Mouse (Mus musculus): ENCODE measurements around the gene Zbtb49. TPM values are rescaled to one million over a fixed set of nuclear protein-coding genes. Genes with fewer than 3 reads are reported as not detected.

Zbtb49 gene
- polyA plus RNA-seq, 1 experiment from 2014 or later = 18.1 TPM

DNA sequence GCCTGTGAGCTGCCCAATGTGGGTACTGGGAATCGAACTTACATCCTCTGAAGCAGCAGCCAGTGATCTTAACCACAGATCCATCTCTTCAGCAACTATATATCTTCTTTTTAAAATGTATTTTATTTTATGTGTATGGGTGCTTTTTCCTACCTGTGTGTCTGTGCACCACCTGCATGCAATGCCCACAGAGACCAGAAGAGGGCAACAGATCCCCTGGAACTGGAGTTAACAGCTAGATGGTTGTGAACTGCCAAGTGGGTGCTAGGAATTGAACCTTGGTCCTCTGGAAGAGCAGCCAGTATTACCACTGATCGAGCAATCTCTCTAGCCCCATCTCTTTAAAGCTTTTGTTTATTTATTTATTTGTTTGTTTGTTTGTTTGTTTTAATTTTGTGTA lies 16.4 kb upstream of the Zbtb49 start:
- H3K27me3 ChIP-seq = no peaks in the 10 kb centered on the region
- H3K4me2 ChIP-seq = no peak overlapping the region
- no peak overlapping the region for H3K4me3 ChIP-seq
- H3K9ac ChIP-seq = no peak overlapping the region
- ATAC-seq (ENCODE audit: low FRiP score, low read depth) = no peak
- H3K4me1 ChIP-seq (replicated peaks) = no peaks in the 10 kb centered on the region
- 91% methylated on average over 2 of the region's 2 CpGs for WGBS
- peaks cover 36% of the 10 kb centered on the region; the same call in 1 of the 2 replicates for H3K36me3 ChIP-seq
- H3K27ac ChIP-seq (replicated peaks) = no peak overlapping the region
- H3K9me3 ChIP-seq = no peaks in the 10 kb centered on the region

DNA sequence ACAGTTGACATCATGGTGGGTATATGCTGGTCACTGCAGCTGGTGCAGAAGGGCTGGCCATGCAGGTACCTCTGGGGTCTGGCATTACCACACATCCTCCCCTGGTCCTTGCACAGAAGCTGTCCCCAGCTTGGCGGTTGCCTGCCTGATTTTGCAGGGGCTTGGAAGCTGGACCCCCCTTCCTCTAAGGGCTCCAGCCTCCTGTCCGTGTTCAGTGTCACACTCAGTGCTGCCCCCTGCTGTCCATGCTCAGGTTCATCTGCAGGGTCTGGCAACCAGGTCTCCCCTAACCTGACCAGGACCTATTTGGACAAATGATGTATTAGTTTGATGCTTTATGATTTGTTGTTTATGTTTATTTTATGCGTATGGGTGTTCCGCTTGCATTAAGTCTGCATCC lies 15.2 kb upstream of the Zbtb49 start:
- Histone ChIP-seq H3K4me3 (no peak overlapping the region), H3K4me1 (replicated peaks) (no peaks in the 10 kb centered on the region), H3K9me3 (no peaks in the 10 kb centered on the region), H3K27ac (replicated peaks) (no peak overlapping the region), H3K4me2 (no peak overlapping the region), H3K36me3 (peaks cover 46% of the 10 kb centered on the region), H3K9ac (no peak overlapping the region), H3K27me3 (no peaks in the 10 kb centered on the region)
- ATAC-seq (ENCODE audit: low FRiP score, low read depth) = no peak
- 69% methylated on average over 4 of the region's 4 CpGs for WGBS

DNA sequence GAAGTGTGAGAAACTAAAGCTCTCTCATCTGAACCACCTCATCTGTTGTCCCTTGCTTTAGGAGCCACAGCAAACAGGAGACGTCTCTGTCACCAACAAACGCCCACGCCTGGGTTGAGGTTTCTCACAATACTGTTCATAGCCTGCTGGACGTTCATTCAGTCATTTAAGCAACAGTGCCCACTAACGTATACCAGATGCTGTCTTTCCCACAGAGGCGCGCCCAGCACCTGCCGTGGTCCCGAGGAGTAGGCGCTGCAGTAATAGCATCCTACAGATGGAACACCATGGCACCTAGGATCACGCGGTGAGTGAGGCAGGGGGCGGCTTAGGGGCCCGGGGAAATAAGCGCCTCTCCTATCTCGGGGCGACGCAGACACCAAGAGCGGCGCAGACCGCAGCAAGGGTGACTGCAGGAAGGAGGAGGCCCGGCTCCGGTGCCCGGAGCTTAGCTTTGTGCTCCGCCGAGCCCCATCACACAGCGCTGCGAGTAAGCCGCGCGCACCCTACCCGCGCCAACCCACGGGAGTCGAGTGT lies 418 bp downstream of the Zbtb49 start:
- H3K4me3 ChIP-seq = peak overlapping the region; percentile 94
- peak; percentile 88; the same call in 1 of the 2 replicates for ATAC-seq (ENCODE audit: low FRiP score, low read depth)
- peaks cover 13% of the 10 kb centered on the region for H3K36me3 ChIP-seq
- under 1% methylated on average over 35 of the region's 35 CpGs for WGBS
- no peaks in the 10 kb centered on the region for H3K27me3 ChIP-seq
- peak overlapping the region; percentile 89 for H3K27ac ChIP-seq (replicated peaks)
- H3K4me1 ChIP-seq (replicated peaks) = peaks cover 36% of the 10 kb centered on the region
- no peaks in the 10 kb centered on the region for H3K9me3 ChIP-seq
- peak overlapping the region; percentile 88 for H3K4me2 ChIP-seq
- peak overlapping the region; percentile 91 for H3K9ac ChIP-seq

DNA sequence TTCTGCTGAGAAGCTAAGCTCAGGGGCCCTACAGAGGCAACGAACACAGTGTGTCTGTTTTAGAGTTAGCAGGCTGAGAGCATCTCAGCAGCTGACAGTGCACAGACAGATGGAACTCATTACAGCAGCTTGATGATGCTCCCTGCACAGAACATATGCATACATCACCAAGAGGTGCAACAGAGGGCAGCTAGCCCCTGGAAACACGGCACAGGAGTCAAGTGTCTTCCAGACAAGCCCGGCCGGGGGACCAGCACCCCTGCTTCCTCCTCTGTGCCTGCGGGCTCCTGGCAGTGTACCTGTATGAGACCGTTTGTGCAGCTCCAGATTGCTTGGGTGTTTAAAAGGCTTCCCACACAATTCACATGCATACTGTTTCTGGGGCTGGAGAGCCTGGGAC lies 7.2 kb downstream of the Zbtb49 start:
- Histone ChIP-seq H3K4me1 (replicated peaks) (0 out of 2 replicates have a peak, but pooled peaks cover 8% of the 10 kb centered on the region), H3K4me2 (no peak overlapping the region), H3K27ac (replicated peaks) (no peak overlapping the region), H3K9ac (no peak overlapping the region), H3K27me3 (no peaks in the 10 kb centered on the region), H3K4me3 (no peak overlapping the region), H3K9me3 (no peaks in the 10 kb centered on the region), H3K36me3 (peaks cover 70% of the 10 kb centered on the region)
- no peak; the same call in 1 of the 2 replicates for ATAC-seq (ENCODE audit: low FRiP score, low read depth)
- 85% methylated on average over 6 of the region's 6 CpGs for WGBS

DNA sequence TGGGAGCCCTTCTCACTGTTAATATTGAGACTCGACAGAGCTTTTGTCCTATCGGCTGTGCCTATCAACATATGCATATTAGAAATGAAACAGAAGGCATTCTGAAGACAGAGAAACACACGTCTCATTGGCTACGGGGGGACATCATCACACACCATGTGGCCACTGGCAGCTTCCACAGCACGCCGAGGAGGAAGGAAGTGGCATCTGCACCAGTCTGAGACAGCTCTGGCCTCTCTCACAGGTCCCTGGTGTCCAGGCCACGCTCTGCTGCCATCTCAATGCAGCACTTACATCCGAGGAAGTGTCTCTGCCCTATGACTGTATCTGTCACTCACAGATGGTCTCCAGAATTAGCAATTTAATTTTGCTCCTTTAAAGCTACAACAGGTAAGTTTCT lies 8.6 kb downstream of the Zbtb49 start:
- H3K9ac ChIP-seq = no peak overlapping the region
- no peaks in the 10 kb centered on the region for H3K27me3 ChIP-seq
- H3K36me3 ChIP-seq = peaks cover 64% of the 10 kb centered on the region
- no peak overlapping the region for H3K4me3 ChIP-seq
- ATAC-seq (ENCODE audit: low FRiP score, low read depth) = no peak
- H3K9me3 ChIP-seq = no peaks in the 10 kb centered on the region
- H3K4me2 ChIP-seq = no peak overlapping the region
- WGBS = 86% methylated on average over 8 of the region's 8 CpGs
- no peak overlapping the region for H3K27ac ChIP-seq (replicated peaks)
- H3K4me1 ChIP-seq (replicated peaks) = no peaks in the 10 kb centered on the region

DNA sequence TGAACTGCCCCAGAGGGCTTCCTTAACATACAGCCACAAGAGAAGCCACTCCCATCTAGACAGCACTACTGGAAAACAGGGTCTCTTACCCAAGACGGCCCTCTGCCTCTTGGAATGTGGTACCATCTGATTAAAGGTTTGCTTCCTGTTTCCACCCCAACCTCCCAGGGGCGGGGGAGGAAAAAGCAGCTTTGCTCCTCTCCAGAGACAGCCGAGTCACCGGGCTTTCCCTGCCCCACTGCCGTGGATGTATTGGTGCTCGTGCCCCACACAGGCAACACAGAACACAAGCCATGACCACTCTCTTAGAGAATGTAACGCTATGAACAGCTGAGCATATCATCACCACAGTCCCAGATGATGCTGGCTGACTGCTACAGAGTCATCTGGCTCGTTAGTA lies 11.3 kb downstream of the Zbtb49 start:
- peaks cover 62% of the 10 kb centered on the region for H3K36me3 ChIP-seq
- H3K9me3 ChIP-seq = no peaks in the 10 kb centered on the region
- no peaks in the 10 kb centered on the region for H3K4me1 ChIP-seq (replicated peaks)
- no peak overlapping the region for H3K4me3 ChIP-seq
- H3K9ac ChIP-seq = no peak overlapping the region
- H3K4me2 ChIP-seq = no peak overlapping the region
- WGBS = 79% methylated on average over 8 of the region's 8 CpGs
- no peak overlapping the region for H3K27ac ChIP-seq (replicated peaks)
- H3K27me3 ChIP-seq = no peaks in the 10 kb centered on the region
- ATAC-seq (ENCODE audit: low FRiP score, low read depth) = no peak

DNA sequence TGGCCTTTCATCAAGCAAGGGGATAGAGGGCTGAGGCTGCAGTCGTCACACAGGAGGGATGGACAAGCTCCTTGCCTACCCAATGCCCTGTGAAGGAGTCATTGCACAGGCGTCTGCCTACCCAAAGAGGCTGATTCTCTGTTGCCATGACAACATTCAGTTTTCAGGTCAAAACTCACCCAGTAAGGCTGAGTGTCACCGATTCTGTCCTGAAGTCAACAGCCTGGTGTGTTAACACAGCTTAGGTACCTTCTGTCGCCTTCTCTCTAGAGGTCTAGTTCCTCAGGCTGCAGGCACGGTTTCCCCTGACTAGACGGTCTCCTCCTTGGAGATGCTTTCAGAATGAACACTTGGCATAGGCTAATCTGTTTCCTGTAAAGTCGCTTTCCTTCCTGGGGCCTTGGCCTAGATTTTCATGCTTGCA lies 14.9 kb downstream of the Zbtb49 start:
- no peaks in the 10 kb centered on the region for H3K27me3 ChIP-seq
- H3K9me3 ChIP-seq = no peaks in the 10 kb centered on the region
- no peak overlapping the region for H3K27ac ChIP-seq (replicated peaks)
- H3K4me3 ChIP-seq = no peak overlapping the region
- no peak for ATAC-seq (ENCODE audit: low FRiP score, low read depth)
- no peaks in the 10 kb centered on the region for H3K4me1 ChIP-seq (replicated peaks)
- no peak overlapping the region for H3K9ac ChIP-seq
- peaks cover 63% of the 10 kb centered on the region for H3K36me3 ChIP-seq
- H3K4me2 ChIP-seq = no peak overlapping the region
- 81% methylated on average over 7 of the region's 7 CpGs for WGBS

DNA sequence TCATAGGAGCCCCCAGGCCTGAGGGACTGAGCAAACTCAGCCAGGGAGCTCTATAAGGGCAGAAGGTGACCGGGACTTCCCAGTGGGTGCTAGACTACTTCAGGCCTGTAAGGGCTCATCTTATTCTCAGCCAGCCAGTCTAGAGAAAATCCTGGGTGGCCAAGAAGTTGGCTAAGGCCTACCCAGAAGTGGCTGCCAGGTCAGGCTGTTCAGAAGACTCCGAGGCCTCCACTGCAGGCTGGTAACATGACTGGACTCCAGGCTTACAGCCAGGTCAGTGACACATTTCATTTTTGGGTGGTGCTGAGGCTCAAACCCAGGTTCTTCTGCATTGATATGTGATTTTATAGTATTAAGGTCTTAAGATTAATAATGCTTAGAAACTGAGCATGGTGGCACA lies 20.6 kb downstream of the Zbtb49 start:
- Histone ChIP-seq H3K27me3 (no peaks in the 10 kb centered on the region), H3K9me3 (no peaks in the 10 kb centered on the region), H3K4me2 (no peak overlapping the region), H3K36me3 (peaks cover 41% of the 10 kb centered on the region), H3K9ac (no peak overlapping the region), H3K27ac (replicated peaks) (no peak overlapping the region), H3K4me1 (replicated peaks) (no peaks in the 10 kb centered on the region), H3K4me3 (no peak overlapping the region)
- no peak for ATAC-seq (ENCODE audit: low FRiP score, low read depth)
- 97% methylated on average over 2 of the region's 2 CpGs for WGBS

DNA sequence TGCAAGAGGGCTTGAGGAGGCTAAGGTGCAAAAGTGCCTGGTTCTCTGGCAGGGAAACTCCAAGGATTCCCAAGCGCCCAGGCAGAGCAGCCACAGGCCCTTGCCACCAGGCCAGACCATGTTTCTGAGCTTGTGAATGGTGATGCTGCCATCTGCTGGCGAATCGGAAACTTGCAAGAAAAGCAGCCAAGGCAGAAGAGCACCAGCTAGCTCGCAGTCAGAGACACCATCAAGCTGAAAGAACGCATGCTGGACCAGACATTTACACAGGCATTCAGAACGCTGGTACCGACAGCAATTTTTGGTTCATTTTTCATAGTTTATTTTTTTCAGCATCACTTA lies 22.8 kb downstream of the Zbtb49 start:
- Histone ChIP-seq H3K9ac (no peak overlapping the region), H3K36me3 (peaks cover 24% of the 10 kb centered on the region), H3K4me2 (no peak overlapping the region), H3K9me3 (no peaks in the 10 kb centered on the region), H3K4me1 (replicated peaks) (no peaks in the 10 kb centered on the region), H3K27me3 (no peaks in the 10 kb centered on the region), H3K4me3 (no peak overlapping the region), H3K27ac (replicated peaks) (no peak overlapping the region)
- WGBS = 16% methylated on average over 7 of the region's 7 CpGs
- peak; percentile 79 for ATAC-seq (ENCODE audit: low FRiP score, low read depth)

DNA sequence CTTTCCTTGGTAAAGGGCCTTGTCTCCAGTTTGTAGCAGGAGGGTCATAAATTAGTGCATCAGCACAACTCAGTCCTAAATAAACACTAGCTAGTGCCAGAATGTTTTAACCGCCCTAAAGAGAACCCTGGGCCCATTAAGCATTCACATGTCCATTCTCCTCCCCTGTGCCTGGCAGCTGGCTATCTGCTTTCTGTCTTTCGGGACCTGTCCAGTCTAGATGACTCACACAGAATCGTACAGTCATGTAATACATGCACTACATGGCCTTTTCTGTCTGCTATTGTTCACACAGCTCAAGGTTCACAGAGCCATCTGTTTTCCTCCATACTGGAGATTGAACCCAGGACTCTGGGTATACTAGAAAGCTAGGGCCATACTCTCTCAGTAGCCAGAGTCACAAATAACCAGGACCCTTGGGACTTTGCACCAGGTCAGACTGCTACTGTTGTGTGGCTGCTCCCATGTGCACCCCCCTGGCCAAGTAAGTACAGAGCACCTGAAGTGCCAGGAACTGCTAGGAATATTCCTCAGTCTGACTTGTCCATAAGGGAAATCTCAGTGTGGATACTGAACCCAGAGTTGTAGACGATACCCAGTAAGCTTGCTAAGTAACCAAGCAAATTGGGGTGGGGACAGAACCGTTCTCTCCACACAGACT lies 23.3 kb downstream of the Zbtb49 start:
- Histone ChIP-seq H3K4me1 (replicated peaks) (no peaks in the 10 kb centered on the region), H3K4me2 (no peak overlapping the region), H3K4me3 (no peak overlapping the region), H3K9ac (no peak overlapping the region), H3K27me3 (no peaks in the 10 kb centered on the region), H3K9me3 (no peaks in the 10 kb centered on the region), H3K36me3 (peaks cover 19% of the 10 kb centered on the region), H3K27ac (replicated peaks) (no peak overlapping the region)
- ATAC-seq (ENCODE audit: low FRiP score, low read depth) = peak; percentile 43
- WGBS = 84% methylated on average over 5 of the region's 5 CpGs

DNA sequence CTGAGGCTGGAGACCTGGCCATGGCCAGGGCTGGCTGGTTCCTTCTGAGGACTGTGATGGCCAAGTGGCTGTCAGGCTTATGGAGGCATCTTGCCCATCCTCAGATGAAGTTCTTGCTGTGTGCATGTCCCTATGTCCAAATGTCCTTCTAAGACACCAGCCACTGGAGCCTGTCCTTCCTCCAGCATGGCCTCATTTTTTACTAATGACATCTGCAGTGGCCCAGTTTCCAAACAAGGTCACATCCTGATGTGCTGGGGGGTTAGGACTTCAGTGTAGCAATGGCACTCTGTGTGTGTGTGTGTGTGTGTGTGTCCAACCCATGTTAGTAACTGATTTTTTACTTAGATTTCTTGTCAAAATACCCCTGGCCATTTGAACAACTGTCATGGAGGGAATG lies 24.3 kb downstream of the Zbtb49 start:
- Histone ChIP-seq H3K27ac (replicated peaks) (no peak overlapping the region), H3K9ac (no peak overlapping the region), H3K4me3 (no peak overlapping the region), H3K36me3 (peaks cover 11% of the 10 kb centered on the region), H3K27me3 (no peaks in the 10 kb centered on the region), H3K4me2 (no peak overlapping the region), H3K9me3 (no peaks in the 10 kb centered on the region), H3K4me1 (replicated peaks) (no peaks in the 10 kb centered on the region)
- no peak for ATAC-seq (ENCODE audit: low FRiP score, low read depth)

DNA sequence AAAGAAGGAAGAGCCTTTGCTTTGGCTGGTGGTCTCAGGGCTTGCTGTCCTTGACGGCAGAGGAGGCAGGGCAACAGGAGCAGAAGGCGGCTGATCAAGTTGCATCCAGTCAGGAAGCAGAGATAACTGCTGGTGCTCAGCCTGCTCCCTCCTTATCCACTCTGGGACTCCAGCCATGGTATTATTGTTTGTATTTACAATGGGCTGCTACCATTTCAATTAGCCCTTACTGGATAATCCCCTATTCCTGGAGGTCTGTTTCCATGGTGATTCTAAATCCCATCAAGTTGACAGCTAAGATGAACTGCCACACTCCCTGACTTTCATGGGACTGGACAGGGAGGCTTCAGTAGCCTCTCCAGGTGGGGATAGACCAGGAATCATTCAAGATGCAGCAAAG lies 25.3 kb downstream of the Zbtb49 start:
- Histone ChIP-seq H3K4me2 (no peak overlapping the region), H3K36me3 (peaks cover 4% of the 10 kb centered on the region; the same call in 1 of the 2 replicates), H3K9me3 (no peaks in the 10 kb centered on the region), H3K9ac (no peak overlapping the region), H3K4me3 (no peak overlapping the region), H3K27me3 (no peaks in the 10 kb centered on the region), H3K4me1 (replicated peaks) (no peaks in the 10 kb centered on the region), H3K27ac (replicated peaks) (no peak overlapping the region)
- no peak for ATAC-seq (ENCODE audit: low FRiP score, low read depth)
- WGBS = 48% methylated on average over 2 of the region's 2 CpGs

DNA sequence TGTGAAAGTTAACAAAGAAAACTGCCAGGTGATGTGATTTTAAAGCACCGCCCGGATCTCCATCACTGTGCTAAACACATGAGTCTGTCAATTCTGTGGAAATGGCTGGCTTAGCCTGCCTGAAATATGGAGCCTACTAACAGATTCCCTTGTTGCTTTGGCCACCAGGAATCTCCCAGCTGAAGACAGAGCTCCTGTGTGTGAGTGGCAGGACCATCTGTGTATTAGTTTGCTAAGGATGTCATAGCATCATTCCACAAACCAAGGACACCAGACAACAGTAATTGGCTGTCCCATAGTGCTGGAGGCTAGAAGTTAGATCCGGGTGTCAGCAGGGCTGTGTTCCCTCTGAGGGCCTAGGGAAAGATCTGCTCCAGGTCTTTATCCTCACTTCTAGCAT lies 29.4 kb downstream of the Zbtb49 start:
- no peaks in the 10 kb centered on the region for H3K36me3 ChIP-seq
- ATAC-seq (ENCODE audit: low FRiP score, low read depth) = no peak
- no peaks in the 10 kb centered on the region for H3K4me1 ChIP-seq (replicated peaks)
- H3K27ac ChIP-seq (replicated peaks) = no peak overlapping the region
- H3K27me3 ChIP-seq = no peaks in the 10 kb centered on the region
- H3K9me3 ChIP-seq = no peaks in the 10 kb centered on the region
- 93% methylated on average over 3 of the region's 3 CpGs for WGBS
- H3K4me3 ChIP-seq = no peak overlapping the region
- no peak overlapping the region for H3K4me2 ChIP-seq
- no peak overlapping the region for H3K9ac ChIP-seq

Measured in hindbrain, embryonic 15.5 days (tissue).